Mouse (Mus musculus) ES-Bruce4 (cell line): ENCODE measurements around the gene Ndufs2. TPM values are rescaled to one million over a fixed set of nuclear protein-coding genes. Genes with fewer than 3 reads are reported as not detected.
A peak's percentile ranks its signal among the peaks of the same experiment; 100 is the strongest.

Experiments
- H3K27ac ChIP-seq: 2 replicates; pipeline ENCODE4 v1.5.1; 2012; ENCODE audit warnings: low read length, inconsistent platforms; ENCODE audit not compliant: insufficient read depth
- H3K27me3 ChIP-seq: 2 replicates; pipeline ENCODE4 v1.6.1; 2012; ENCODE audit warnings: mild to moderate bottlenecking, low read length, inconsistent platforms; ENCODE audit not compliant: control insufficient read depth, poor library complexity, insufficient read depth, severe bottlenecking
- H3K36me3 ChIP-seq: 2 replicates; pipeline ENCODE4 v1.6.1; 2012; ENCODE audit warnings: inconsistent platforms, mild to moderate bottlenecking, low read length, moderate library complexity; ENCODE audit not compliant: control insufficient read depth, poor library complexity, insufficient read depth, severe bottlenecking
- H3K4me1 ChIP-seq: one replicate; pipeline ENCODE4 v1.8.1; 2011; ENCODE audit warnings: low read length; ENCODE audit not compliant: control insufficient read depth, insufficient read depth
- H3K4me3 ChIP-seq: 2 replicates; pipeline ENCODE4 v1.5.1; 2011; ENCODE audit warnings: low read depth, mild to moderate bottlenecking, low read length
- H3K9ac ChIP-seq: 2 replicates; pipeline ENCODE4 v1.6.1; 2012; ENCODE audit warnings: low read depth, mild to moderate bottlenecking, inconsistent platforms; ENCODE audit not compliant: poor library complexity, severe bottlenecking
- H3K9me3 ChIP-seq: replicated peaks from 2 replicates; pipeline ENCODE4 v1.6.1; 2012; ENCODE audit warnings: mild to moderate bottlenecking, low read length, inconsistent platforms; ENCODE audit not compliant: control insufficient read depth, poor library complexity, insufficient read depth, severe bottlenecking
- CTCF ChIP-seq: IDR thresholded peaks from one replicate; pipeline ENCODE4 v1.8.1; 2011; ENCODE audit warnings: low read depth, low read length
- EP300 ChIP-seq: IDR thresholded peaks from 2 replicates; pipeline ENCODE4 v1.6.1; 2011; ENCODE audit warnings: low read depth, low read length; ENCODE audit not compliant: insufficient read depth
- POLR2A ChIP-seq: IDR thresholded peaks from one replicate; pipeline ENCODE4 v1.8.1; 2011; ENCODE audit warnings: low read length; ENCODE audit not compliant: insufficient read depth
- polyA plus RNA-seq: library from polyadenylated mRNA; stranded (reverse); fragments of >200 nt; gene quantifications from 2 replicates; pipeline ENCODE4 v1.2.4, GENCODE M21; 2011; ENCODE audit warnings: low read depth; ENCODE audit not compliant: missing spikeins, insufficient read depth, insufficient read length

The Ndufs2 gene
- polyA plus RNA-seq, 1 experiment: 163 TPM

- no peak overlapping the region for H3K27ac ChIP-seq
- no peak overlapping the region for H3K4me3 ChIP-seq
- H3K27me3 ChIP-seq: no peaks in the 10 kb centered on the region
- H3K4me1 ChIP-seq: peaks cover 1% of the 10 kb centered on the region
- H3K36me3 ChIP-seq: peaks cover 34% of the 10 kb centered on the region
- H3K9ac ChIP-seq: no peak overlapping the region
- no peak for TF ChIP-seq CTCF
- no peak for TF ChIP-seq POLR2A
- TF ChIP-seq EP300: no peak
- H3K9me3 ChIP-seq: no peaks in the 10 kb centered on the region
Observed at GRCm38 (mm10) chr1:171275144-171275734, 24.1 kb upstream of the Ndufs2 start.

- Histone ChIP-seq H3K9ac (no peak overlapping the region), H3K27ac (no peak overlapping the region), H3K36me3 (peaks cover 34% of the 10 kb centered on the region), H3K4me1 (peaks cover 1% of the 10 kb centered on the region), H3K9me3 (no peaks in the 10 kb centered on the region), H3K27me3 (no peaks in the 10 kb centered on the region), H3K4me3 (no peak overlapping the region)
- TF ChIP-seq POLR2A (no peak), CTCF (no peak), EP300 (no peak)
Observed at GRCm38 (mm10) chr1:171274171-171274570, 23.0 kb upstream of the Ndufs2 start.

DNA sequence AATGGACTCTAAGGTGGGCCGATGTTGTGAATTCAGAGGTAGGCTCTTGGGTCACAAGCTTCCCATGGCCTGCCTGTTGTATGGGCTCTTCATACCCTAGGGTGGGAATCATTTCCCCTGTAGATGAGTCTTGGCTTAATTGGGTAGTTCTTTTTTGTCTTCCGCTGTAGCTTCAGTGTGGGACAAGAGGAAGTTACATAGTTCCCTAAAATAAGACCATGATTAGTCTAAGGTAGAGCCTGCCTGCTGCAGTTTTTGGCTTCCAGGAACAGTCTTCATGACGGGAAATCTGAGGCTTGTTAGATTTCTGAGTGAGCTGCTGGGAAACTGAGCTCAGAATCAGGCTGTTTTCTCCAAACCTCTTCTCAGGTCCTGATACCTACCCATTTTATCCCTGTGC, 20.9 kb upstream of the Ndufs2 start:
- H3K4me3 ChIP-seq: no peak overlapping the region
- no peak overlapping the region for H3K9ac ChIP-seq
- TF ChIP-seq CTCF (no peak), EP300 (no peak)

DNA sequence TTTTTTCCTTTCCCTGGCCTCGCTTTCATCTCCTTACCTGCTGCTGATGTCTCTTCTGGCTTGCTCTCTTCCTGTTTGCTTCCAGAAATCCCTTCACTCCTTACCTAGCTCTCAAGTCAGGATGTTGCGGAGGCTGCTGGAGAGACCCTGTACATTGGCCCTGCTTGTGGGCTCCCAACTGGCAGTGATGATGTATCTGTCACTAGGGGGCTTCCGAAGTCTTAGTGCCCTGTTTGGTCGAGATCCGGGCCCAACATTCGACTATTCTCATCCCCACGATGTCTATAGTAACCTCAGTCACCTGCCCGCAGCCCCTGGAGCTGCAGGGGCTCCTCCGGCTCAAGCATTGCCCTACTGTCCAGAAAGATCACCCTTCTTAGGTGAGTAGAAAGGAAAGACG, 20.4 kb upstream of the Ndufs2 start:
- no peak overlapping the region for H3K4me3 ChIP-seq
- H3K36me3 ChIP-seq: peaks cover 29% of the 10 kb centered on the region
- H3K4me1 ChIP-seq: peaks cover 1% of the 10 kb centered on the region
- no peaks in the 10 kb centered on the region for H3K9me3 ChIP-seq
- no peak for TF ChIP-seq POLR2A
- TF ChIP-seq CTCF: no peak
- no peak for TF ChIP-seq EP300
- H3K27me3 ChIP-seq: no peaks in the 10 kb centered on the region
- no peak overlapping the region for H3K27ac ChIP-seq
- H3K9ac ChIP-seq: no peak overlapping the region

More for the DNA sequence above, 20.9 kb upstream of the Ndufs2 start:
- Histone ChIP-seq H3K9me3 (no peaks in the 10 kb centered on the region), H3K27me3 (no peaks in the 10 kb centered on the region), H3K27ac (no peak overlapping the region), H3K4me1 (peaks cover 1% of the 10 kb centered on the region), H3K36me3 (peaks cover 34% of the 10 kb centered on the region)

DNA sequence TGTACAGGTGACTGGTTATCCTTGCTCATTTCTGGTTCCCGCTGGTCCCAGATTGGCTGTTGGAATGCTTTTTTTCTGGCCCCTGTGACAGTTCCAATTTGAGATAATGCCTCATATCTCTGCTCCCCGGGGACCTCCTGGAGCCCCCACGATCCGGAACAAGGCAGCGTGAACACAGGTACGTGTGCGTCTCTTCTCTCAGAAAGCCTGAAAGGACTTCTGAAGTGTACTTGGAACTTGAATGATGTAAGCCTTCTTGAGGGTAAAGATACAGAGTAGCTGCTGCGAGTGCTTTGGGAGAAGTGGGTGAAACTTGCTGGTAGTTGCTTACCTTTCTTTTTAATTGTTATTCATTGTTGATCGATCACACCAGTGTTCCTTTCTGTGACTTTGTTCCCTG, 20.0 kb upstream of the Ndufs2 start:
- H3K9ac ChIP-seq: peak overlapping the region; percentile 54
- TF ChIP-seq EP300 (no peak), CTCF (no peak), POLR2A (no peak)
- no peaks in the 10 kb centered on the region for H3K9me3 ChIP-seq
- peak overlapping the region; percentile 85 for H3K4me3 ChIP-seq
- H3K27ac ChIP-seq: no peak overlapping the region
- H3K27me3 ChIP-seq: no peaks in the 10 kb centered on the region
- H3K4me1 ChIP-seq: peaks cover 1% of the 10 kb centered on the region
- peaks cover 26% of the 10 kb centered on the region for H3K36me3 ChIP-seq

GRCm38 (mm10) chr1:171270573-171270900, 19.3 kb upstream of the Ndufs2 start:
- Histone ChIP-seq H3K9me3 (no peaks in the 10 kb centered on the region), H3K4me3 (peak overlapping the region; percentile 85), H3K27me3 (no peaks in the 10 kb centered on the region), H3K27ac (peak overlapping the region; percentile 12; the same call in 1 of the 2 replicates), H3K9ac (peak overlapping the region; percentile 54), H3K4me1 (peaks cover 1% of the 10 kb centered on the region), H3K36me3 (peaks cover 20% of the 10 kb centered on the region)
- TF ChIP-seq CTCF: no peak
- peak; percentile 8; the same call in 1 of the 2 replicates for TF ChIP-seq EP300
- TF ChIP-seq POLR2A: no peak
